Mouse (Mus musculus) cerebral cortex, adult 2 months (tissue): ENCODE data around the gene Slc7a3.

Experiments
- WGBS: fragments of 180-500 bp; shearing (Covaris S2); methylation state at CpG from one replicate; pipeline ENCODE4 v1.1.7; 2018; 5-methylcytosine and 5-hydroxymethylcytosine counted together

The Slc7a3 gene

GRCm38 (mm10) chrX:101085920-101086319 is at the start of gene Slc7a3:
Slc7a3 (minus strand) TSS chrX:101086020.
- WGBS = 25% methylated on average over 11 of the region's 11 CpGs

- WGBS = 15% methylated on average over 12 of the region's 12 CpGs
Measured at GRCm38 (mm10) chrX:101131992-101132791, 46.4 kb upstream of the Slc7a3 start.

- WGBS = 16% methylated on average over 7 of the region's 7 CpGs
Measured at GRCm38 (mm10) chrX:101131001-101131400, 45.2 kb upstream of the Slc7a3 start.

- WGBS = 55% methylated on average over 2 of the region's 2 CpGs
Measured at GRCm38 (mm10) chrX:101128559-101128958, 42.7 kb upstream of the Slc7a3 start.

- 69% methylated on average over 2 of the region's 2 CpGs for WGBS
Measured at GRCm38 (mm10) chrX:101126977-101127376, 41.2 kb upstream of the Slc7a3 start.

DNA sequence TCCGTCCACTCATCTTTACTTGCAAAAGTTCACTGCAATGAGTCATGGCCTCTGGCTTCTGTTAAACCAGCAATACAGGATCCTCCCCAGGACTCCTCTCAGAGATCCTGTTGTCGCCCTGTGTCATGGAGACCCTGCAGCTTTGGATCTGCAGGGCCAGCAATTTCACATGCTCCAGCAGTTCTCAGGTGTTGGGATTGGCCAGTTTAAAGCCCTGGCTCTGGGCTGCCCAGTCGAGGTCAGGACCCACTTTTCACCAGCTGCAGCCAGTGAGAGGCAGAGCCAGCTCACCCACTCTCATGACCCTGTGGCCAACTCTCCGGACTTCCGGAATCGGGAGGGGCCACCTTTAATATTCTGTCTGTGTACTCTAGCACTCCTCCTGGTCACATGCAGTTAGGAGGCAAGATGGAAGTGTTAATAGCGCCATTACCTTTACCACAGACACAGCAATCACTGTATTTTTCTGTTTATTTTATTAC is 40.7 kb upstream of the Slc7a3 start:
- 70% methylated on average over 7 of the region's 7 CpGs for WGBS

- WGBS = 13% methylated on average over 1 of the region's 1 CpGs
Measured at GRCm38 (mm10) chrX:101120546-101120945, 34.7 kb upstream of the Slc7a3 start.

- 3% methylated on average over 6 of the region's 9 CpGs for WGBS
Measured at GRCm38 (mm10) chrX:101085211-101085610, 609 bp downstream of the Slc7a3 start.

DNA sequence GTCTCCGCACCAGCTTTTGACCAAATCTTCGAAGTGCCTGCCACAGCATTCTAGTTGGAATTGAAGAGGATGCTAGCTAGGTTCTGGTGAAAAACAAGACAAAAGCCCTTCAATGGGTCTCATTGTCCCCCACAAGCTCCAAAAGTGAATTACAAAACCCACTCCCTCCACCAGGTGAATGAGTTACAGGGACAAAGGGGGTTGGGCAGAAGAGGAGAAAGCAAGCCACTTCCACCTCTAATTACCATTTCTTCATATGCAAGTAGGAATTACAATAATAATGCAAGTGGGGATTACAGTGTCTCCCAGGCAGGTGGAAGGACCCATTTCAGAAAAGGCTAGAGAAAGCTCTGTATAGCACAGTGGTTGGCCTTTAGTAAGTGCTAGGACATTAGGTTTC is 1.6 kb downstream of the Slc7a3 start:
- WGBS = 87% methylated on average over 2 of the region's 2 CpGs

DNA sequence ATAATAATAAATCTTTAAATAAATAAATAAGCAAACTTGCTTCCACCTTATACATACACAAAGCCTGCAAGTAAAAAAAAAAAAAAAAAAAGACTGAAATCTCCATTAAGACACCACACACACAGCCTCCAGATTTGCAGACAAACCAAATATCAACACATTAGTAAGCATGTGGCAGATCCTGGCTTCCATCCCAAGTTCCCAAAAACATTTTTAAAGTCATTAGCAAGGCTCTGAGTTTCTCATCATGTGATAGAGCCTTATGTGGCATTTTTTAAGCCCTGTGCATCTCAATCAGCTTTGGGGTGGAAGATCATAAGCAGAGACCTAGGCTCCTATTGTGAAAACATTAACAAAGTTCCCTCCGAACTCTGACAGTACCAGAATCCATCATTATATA is 20.6 kb downstream of the Slc7a3 start:
- WGBS = 70% methylated on average over 1 of the region's 1 CpGs

- 45% methylated on average over 2 of the region's 2 CpGs for WGBS
Measured at GRCm38 (mm10) chrX:101063503-101063902, 22.3 kb downstream of the Slc7a3 start.

- WGBS = 90% methylated on average over 31 of the region's 31 CpGs
Measured at GRCm38 (mm10) chrX:101059541-101059940, 26.3 kb downstream of the Slc7a3 start, which contains the start of gene Tex11. Tex11 (minus strand) TSS chrX:101059667.
